Mouse (Mus musculus): Measurements from ENCODE around the gene Ttc23.

DNA sequence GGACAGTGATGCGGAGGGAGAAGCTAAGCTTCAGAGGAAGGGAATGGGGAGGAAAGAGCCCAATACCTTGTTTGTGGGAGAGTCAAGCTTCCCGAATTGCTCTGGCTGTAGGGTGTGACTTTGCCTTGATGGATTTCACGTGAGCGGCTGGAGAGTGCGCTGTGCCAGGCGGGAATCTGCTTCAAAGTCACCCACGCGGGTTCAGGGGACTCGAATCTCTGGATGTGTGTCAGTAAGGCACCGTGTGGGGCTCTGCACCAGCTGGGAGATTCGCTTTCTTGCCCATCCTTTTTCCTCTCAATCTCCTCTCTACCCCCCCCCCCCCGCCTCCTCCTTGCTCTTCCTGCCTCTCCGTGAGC lies 156.6 kb downstream of the Ttc23 start:
- no peak for TF ChIP-seq USF1 (IDR thresholded peaks at IDR 0.05; ENCODE audit: low read depth)
- no peak for TF ChIP-seq POLR2A (IDR thresholded peaks at IDR 0.05; ENCODE audit: insufficient read length, low read depth)
- TF ChIP-seq CEBPB (IDR thresholded peaks at IDR 0.05; ENCODE audit: insufficient read depth, poor library complexity, severe bottlenecking), result no peak
- no peak for TF ChIP-seq POLR2AphosphoS2 (IDR thresholded peaks at IDR 0.05; ENCODE audit: insufficient read length, low read depth)

Data from myocyte (in vitro differentiated cells).